Mouse (Mus musculus): ENCODE data around the gene Faf1. TPM values are rescaled to one million over a fixed set of nuclear protein-coding genes. Genes with fewer than 3 reads are reported as not detected.

Faf1 gene
- 45.5 and 47.0 TPM in 2 replicates for polyA plus RNA-seq (2016; fragmentation: Nextera tagmentation; extraction: Ambion mirVana)

DNA sequence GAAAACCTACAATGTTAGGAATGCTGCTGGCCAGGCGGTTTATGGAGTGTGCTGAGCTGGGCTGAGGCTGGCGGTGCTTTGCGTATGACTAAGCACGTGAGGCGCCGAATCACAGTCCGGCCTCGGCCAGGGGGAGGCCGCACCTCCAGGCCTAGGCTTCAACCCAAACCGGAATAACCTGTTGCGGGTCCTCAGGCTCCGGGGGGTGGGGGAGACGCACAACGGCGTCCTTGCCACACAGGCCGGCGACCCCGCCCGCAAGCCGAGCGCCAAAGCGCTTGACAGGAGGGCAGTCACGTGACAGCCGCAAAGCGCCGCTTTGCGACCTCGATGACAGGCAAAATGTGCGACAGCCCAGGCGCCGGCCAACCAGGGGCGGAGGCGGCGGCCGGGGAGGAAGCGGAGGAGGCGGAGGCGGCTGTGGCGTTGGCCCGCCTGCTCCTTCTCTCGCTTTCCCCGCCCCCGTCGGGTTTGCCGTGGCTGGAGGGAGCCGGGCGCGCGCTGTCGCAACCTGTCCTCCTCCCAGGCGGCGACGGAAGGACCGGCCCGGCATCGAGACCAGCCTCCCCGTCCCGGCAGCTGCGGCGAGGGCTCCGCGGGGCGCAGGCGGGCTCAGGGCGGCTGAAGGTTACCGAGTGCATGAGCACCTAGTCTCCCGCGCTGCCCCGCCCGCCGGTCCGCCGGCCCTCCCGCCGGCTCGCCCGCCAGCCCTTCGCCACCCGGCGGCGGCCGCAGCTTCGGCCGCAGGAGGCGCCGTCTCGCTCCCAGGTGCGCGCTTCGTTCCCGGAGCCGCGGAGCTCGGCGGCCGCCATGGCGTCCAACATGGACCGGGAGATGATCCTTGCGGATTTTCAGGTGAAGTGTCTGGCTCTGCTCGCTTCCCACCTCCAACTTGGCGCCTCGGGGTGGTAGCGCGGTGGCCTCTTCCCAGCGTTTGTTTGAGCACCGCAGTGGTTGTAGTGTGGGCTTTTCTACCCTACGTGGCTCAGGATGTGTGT lies at the start of gene Faf1:
Gene Faf1 (plus strand): TSS at position 371 of the 998 bp plus-strand sequence.
- Histone ChIP-seq H3K27me3 (no peaks in the 10 kb centered on the region), H3K4me1 (peaks cover 7% of the 10 kb centered on the region; the same call in 1 of the 2 replicates), H3K9me3 (replicated peaks) (no peaks in the 10 kb centered on the region), H3K4me2 (replicated peaks) (peak within 1 kb of the TSS; percentile 65), H3K4me3 (peak within 1 kb of the TSS; percentile 92), H3K36me3 (no peaks in the 10 kb centered on the region), H3K27ac (peak within 1 kb of the TSS; percentile 97), H3K9ac (peak within 1 kb of the TSS; percentile 92)
- ATAC-seq (ENCODE audit: low FRiP score): peak; percentile 99
- WGBS: under 1% methylated on average over 89 of the region's 107 CpGs

GRCm38 (mm10) chr4:109630215-109630614 lies 46.2 kb upstream of the Faf1 start:
- H3K4me2 ChIP-seq (replicated peaks): no peak overlapping the region
- H3K27ac ChIP-seq: no peak overlapping the region
- no peaks in the 10 kb centered on the region for H3K27me3 ChIP-seq
- H3K4me3 ChIP-seq: no peak overlapping the region
- no peaks in the 10 kb centered on the region for H3K9me3 ChIP-seq (replicated peaks)
- no peaks in the 10 kb centered on the region for H3K36me3 ChIP-seq
- no peak for ATAC-seq (ENCODE audit: low FRiP score)
- WGBS: 74% methylated on average over 2 of the region's 2 CpGs
- H3K9ac ChIP-seq: no peak overlapping the region
- H3K4me1 ChIP-seq: no peaks in the 10 kb centered on the region

GRCm38 (mm10) chr4:109631029-109631428 lies 45.4 kb upstream of the Faf1 start:
- no peaks in the 10 kb centered on the region for H3K27me3 ChIP-seq

DNA sequence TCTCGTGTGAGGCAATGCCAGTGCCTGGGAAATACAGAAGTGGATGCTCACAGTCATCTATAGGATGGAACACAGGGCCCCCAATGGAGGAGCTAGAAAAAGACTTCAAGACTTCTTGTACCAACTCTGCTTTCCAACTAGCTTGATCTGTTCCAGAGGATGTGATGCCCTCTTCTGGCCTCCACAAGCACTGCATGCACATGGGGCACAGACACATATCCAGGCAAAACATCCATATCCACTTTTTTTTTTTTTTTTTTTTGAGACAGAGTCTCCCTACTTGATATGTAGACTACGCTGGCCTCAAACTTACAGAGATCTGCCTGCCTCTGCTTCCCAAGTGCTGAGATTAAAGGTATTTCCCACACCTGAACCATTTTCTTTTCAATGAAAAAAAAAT lies 41.4 kb upstream of the Faf1 start:
- no peaks in the 10 kb centered on the region for H3K27me3 ChIP-seq
- H3K9me3 ChIP-seq (replicated peaks): no peaks in the 10 kb centered on the region
- no peak overlapping the region for H3K4me3 ChIP-seq
- H3K27ac ChIP-seq: no peak overlapping the region
- ATAC-seq (ENCODE audit: low FRiP score): no peak
- no peaks in the 10 kb centered on the region for H3K4me1 ChIP-seq
- H3K36me3 ChIP-seq: no peaks in the 10 kb centered on the region
- H3K9ac ChIP-seq: no peak overlapping the region
- WGBS: 83% methylated on average over 2 of the region's 2 CpGs
- H3K4me2 ChIP-seq (replicated peaks): no peak overlapping the region

More at GRCm38 (mm10) chr4:109631029-109631428, 45.4 kb upstream of the Faf1 start:
- no peak overlapping the region for H3K4me3 ChIP-seq
- H3K27ac ChIP-seq: no peak overlapping the region
- H3K9me3 ChIP-seq (replicated peaks): no peaks in the 10 kb centered on the region
- no peak overlapping the region for H3K9ac ChIP-seq
- 80% methylated on average over 4 of the region's 4 CpGs for WGBS
- no peaks in the 10 kb centered on the region for H3K4me1 ChIP-seq
- H3K4me2 ChIP-seq (replicated peaks): no peak overlapping the region
- H3K36me3 ChIP-seq: no peaks in the 10 kb centered on the region
- no peak for ATAC-seq (ENCODE audit: low FRiP score)

DNA sequence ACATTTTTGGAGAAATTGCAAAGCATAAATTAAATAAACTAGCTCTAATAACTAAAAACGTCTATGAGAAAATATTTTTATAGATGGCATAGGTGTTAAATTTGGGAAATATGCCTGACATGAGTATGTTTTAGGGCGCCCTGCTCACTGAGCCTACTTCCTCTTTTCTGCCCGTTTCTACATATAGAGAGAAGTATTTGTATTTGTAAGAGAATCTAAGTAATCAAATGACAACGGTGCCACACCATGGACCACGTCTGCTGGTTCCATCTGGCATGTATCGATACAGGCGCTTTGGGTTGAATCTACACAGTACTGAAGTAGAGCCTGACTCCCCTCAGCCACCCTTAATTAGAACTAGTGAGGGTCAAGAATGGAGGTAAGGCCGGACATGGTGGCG lies 37.0 kb upstream of the Faf1 start:
- Histone ChIP-seq H3K4me1 (no peaks in the 10 kb centered on the region), H3K9me3 (replicated peaks) (no peaks in the 10 kb centered on the region), H3K36me3 (no peaks in the 10 kb centered on the region), H3K9ac (no peak overlapping the region), H3K27me3 (no peaks in the 10 kb centered on the region), H3K4me3 (no peak overlapping the region), H3K4me2 (replicated peaks) (no peak overlapping the region), H3K27ac (no peak overlapping the region)
- 90% methylated on average over 9 of the region's 9 CpGs for WGBS
- no peak for ATAC-seq (ENCODE audit: low FRiP score)

- no peaks in the 10 kb centered on the region for H3K4me1 ChIP-seq
- H3K36me3 ChIP-seq: no peaks in the 10 kb centered on the region
- H3K4me2 ChIP-seq (replicated peaks): no peak overlapping the region
- H3K27me3 ChIP-seq: no peaks in the 10 kb centered on the region
- H3K9ac ChIP-seq: no peak overlapping the region
- ATAC-seq (ENCODE audit: low FRiP score): no peak
- no peak overlapping the region for H3K4me3 ChIP-seq
- 84% methylated on average over 7 of the region's 7 CpGs for WGBS
- no peaks in the 10 kb centered on the region for H3K9me3 ChIP-seq (replicated peaks)
- no peak overlapping the region for H3K27ac ChIP-seq
Observed at GRCm38 (mm10) chr4:109640141-109640540, 36.2 kb upstream of the Faf1 start.

DNA sequence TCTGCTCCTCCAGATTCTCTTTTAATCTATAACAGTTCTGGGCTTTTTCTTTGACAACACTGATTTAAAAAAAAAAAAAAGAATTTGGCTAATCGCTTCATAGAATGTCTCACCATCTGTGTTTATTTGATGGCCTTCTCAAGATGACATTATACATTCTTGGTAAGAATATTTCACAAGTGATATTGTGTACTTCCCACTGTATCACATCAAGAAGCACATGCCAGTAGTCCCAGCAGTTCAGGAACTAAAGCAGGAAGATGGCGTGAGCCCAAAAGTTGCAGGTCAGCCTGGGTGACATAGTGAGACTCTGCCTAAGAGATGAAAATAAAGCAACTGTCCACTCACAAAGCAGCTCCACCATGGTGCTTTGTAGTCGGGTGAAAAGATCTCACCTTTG lies 34.9 kb upstream of the Faf1 start:
- no peak for ATAC-seq (ENCODE audit: low FRiP score)
- Histone ChIP-seq H3K27me3 (no peaks in the 10 kb centered on the region), H3K27ac (no peak overlapping the region), H3K4me1 (no peaks in the 10 kb centered on the region), H3K9me3 (replicated peaks) (no peaks in the 10 kb centered on the region), H3K9ac (no peak overlapping the region), H3K4me2 (replicated peaks) (no peak overlapping the region), H3K4me3 (no peak overlapping the region), H3K36me3 (no peaks in the 10 kb centered on the region)
- WGBS: 77% methylated on average over 3 of the region's 3 CpGs

DNA sequence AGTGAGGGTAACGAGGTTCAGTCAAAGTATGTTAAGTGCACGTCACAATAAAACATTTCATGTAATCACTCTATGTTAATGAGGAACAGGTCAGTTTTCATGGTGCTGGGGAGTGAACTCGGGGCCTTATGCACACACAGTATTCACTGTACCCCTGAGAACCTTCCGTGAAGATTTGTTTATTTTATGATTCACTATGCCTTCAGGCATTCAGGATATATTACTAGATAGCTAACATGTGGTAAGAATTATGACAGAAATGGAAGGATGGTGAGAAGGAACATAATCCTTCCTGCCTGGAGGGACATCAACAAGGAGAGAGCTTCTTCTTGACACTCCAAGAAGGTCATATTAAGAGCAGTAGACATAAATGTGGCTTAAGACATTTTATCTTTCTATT lies 29.1 kb upstream of the Faf1 start:
- Histone ChIP-seq H3K9ac (no peak overlapping the region), H3K4me2 (replicated peaks) (no peak overlapping the region), H3K4me3 (no peak overlapping the region), H3K9me3 (replicated peaks) (no peaks in the 10 kb centered on the region), H3K36me3 (no peaks in the 10 kb centered on the region), H3K4me1 (no peaks in the 10 kb centered on the region), H3K27me3 (no peaks in the 10 kb centered on the region), H3K27ac (no peak overlapping the region)
- ATAC-seq (ENCODE audit: low FRiP score): no peak
- WGBS: 71% methylated on average over 4 of the region's 4 CpGs

DNA sequence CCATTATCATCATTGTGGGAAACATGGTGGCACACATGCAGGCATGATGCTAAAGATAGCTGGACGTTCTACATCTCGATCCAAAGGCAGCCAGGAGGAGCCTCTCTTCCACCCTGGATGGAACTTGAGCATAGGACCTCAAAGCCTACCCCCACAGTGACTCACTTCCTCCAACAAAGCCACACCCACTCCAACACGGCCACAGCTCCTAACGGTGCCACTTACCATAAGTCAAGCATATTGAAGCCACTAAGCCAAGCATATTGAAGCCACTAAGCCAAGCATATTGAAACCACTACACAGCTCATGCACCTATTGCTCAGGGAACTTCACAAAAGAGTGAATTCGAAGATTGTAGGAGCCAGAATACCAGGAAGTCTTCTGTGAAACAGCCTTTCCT lies 27.1 kb upstream of the Faf1 start:
- 84% methylated on average over 5 of the region's 5 CpGs for WGBS
- Histone ChIP-seq H3K36me3 (no peaks in the 10 kb centered on the region), H3K27me3 (peaks cover 5% of the 10 kb centered on the region), H3K9ac (no peak overlapping the region), H3K9me3 (replicated peaks) (no peaks in the 10 kb centered on the region), H3K4me3 (no peak overlapping the region), H3K4me1 (no peaks in the 10 kb centered on the region), H3K27ac (no peak overlapping the region), H3K4me2 (replicated peaks) (no peak overlapping the region)
- ATAC-seq (ENCODE audit: low FRiP score): no peak

- Histone ChIP-seq H3K27ac (no peak overlapping the region), H3K27me3 (peaks cover 40% of the 10 kb centered on the region)
Observed at GRCm38 (mm10) chr4:109653251-109653650, 23.1 kb upstream of the Faf1 start.

DNA sequence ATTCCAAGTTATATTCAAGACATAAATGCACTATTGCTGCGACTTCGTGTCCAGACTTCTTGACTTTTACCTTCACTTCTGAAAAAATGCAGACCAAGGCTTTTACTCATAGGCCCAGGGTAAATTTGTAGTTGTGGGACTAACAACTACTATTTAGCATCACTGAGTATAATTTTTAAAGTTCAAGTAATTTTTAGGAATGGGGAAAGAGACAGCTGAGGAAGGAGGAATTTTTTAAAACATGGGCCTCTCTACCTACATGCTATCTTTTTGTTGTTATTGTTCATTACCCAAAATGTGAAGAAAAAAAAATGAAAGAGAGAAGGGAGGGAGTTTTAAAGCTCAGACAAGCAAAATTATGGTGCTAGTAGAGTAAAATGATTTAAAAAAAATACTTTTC lies 21.7 kb upstream of the Faf1 start:
- H3K27ac ChIP-seq: no peak overlapping the region
- no peak for ATAC-seq (ENCODE audit: low FRiP score)
- peaks cover 54% of the 10 kb centered on the region for H3K27me3 ChIP-seq
- H3K9ac ChIP-seq: no peak overlapping the region
- H3K4me2 ChIP-seq (replicated peaks): no peak overlapping the region
- H3K4me1 ChIP-seq: peaks cover 7% of the 10 kb centered on the region
- 50% methylated on average over 2 of the region's 2 CpGs for WGBS
- no peaks in the 10 kb centered on the region for H3K9me3 ChIP-seq (replicated peaks)
- H3K36me3 ChIP-seq: no peaks in the 10 kb centered on the region
- H3K4me3 ChIP-seq: no peak overlapping the region

More at GRCm38 (mm10) chr4:109653251-109653650, 23.1 kb upstream of the Faf1 start:
- Histone ChIP-seq H3K4me1 (peaks cover 7% of the 10 kb centered on the region), H3K9ac (no peak overlapping the region), H3K4me3 (no peak overlapping the region), H3K36me3 (no peaks in the 10 kb centered on the region), H3K4me2 (replicated peaks) (no peak overlapping the region), H3K9me3 (replicated peaks) (no peaks in the 10 kb centered on the region)
- no peak for ATAC-seq (ENCODE audit: low FRiP score)

DNA sequence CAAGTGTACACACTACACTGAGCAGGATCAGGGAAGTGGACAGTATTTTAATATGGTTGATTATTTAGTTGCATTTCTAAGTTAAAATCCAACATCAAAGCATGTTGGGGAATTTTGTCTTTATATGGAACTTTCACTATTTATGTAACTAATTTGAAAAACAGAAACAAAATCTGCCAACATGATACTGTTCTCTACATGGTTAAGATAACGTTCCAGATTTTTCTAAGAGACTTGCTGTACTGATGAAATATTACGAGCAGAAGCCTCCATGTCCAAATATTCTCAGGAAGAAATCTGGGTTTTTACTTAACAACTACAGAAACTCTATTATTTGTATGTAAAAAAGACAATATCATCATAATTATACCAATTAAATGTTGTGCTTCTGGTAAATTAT lies 20.6 kb upstream of the Faf1 start:
- H3K36me3 ChIP-seq: no peaks in the 10 kb centered on the region
- peaks cover 7% of the 10 kb centered on the region for H3K4me1 ChIP-seq
- H3K9me3 ChIP-seq (replicated peaks): no peaks in the 10 kb centered on the region
- ATAC-seq (ENCODE audit: low FRiP score): no peak
- H3K9ac ChIP-seq: no peak overlapping the region
- no peak overlapping the region for H3K4me2 ChIP-seq (replicated peaks)
- peaks cover 61% of the 10 kb centered on the region for H3K27me3 ChIP-seq
- no peak overlapping the region for H3K27ac ChIP-seq
- 31% methylated on average over 2 of the region's 2 CpGs for WGBS
- no peak overlapping the region for H3K4me3 ChIP-seq

DNA sequence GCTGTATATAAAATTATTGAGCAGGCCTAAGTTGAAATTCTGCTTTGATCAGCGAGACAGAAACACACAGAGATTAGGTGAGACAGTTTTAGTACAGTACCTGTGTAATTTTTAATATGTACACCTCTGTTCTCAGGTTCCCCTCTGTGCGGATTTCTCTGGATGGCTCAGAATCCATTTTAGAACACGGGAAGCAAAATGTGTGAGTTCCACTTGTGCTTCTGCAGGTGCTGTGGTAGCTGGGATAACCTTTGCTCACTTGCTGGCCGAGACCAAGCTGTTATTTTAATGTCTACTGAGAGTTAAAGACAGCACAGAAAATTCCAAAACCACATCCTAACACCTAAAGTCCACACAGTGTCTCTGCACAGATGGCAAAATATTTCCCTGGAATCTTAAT lies 20.1 kb upstream of the Faf1 start:
- H3K4me2 ChIP-seq (replicated peaks): no peak overlapping the region
- H3K9ac ChIP-seq: no peak overlapping the region
- H3K9me3 ChIP-seq (replicated peaks): no peaks in the 10 kb centered on the region
- no peak overlapping the region for H3K27ac ChIP-seq
- H3K4me3 ChIP-seq: no peak overlapping the region
- peaks cover 65% of the 10 kb centered on the region for H3K27me3 ChIP-seq
- ATAC-seq (ENCODE audit: low FRiP score): no peak
- H3K4me1 ChIP-seq: peaks cover 7% of the 10 kb centered on the region
- 9% methylated on average over 4 of the region's 4 CpGs for WGBS
- no peaks in the 10 kb centered on the region for H3K36me3 ChIP-seq

Data from hindbrain, embryonic 12.5 days (tissue).